Mouse (Mus musculus) erythroid progenitor cell, adult 5-6 weeks (primary cell): ENCODE results near the gene Gucd1. TPM values are rescaled to one million over a fixed set of nuclear protein-coding genes. Genes with fewer than 3 reads are reported as not detected.
"Not testable (repeated sequence)": the region's sequence is repeated elsewhere in the genome, so short reads cannot be mapped to it uniquely, and the experiment has no call there.

Source experiments
- ATAC-seq: replicated peaks from 2 replicates; pipeline ENCODE4 v1.8.0; 2016; ENCODE audit warnings: moderate number of reproducible peaks, mild to moderate bottlenecking, moderate TSS enrichment, inconsistent platforms; ENCODE audit not compliant: poor library complexity, low FRiP score, severe bottlenecking
- total RNA-seq, 2 experiments: library from RNA; stranded (forward) in 1 of 2; stranded (reverse) in 1 of 2; fragments of 150-400 nt in 1 of 2; fragments of 186-747, 209-891 nt in 1 of 2; gene quantifications; 2 replicates each; pipeline versions ENCODE4 v1.2.3 to v1.2.4; 2015 to 2017; ENCODE audit warnings: low replicate concordance in 2 of 2

The Gucd1 gene
- total RNA-seq, 2 experiments from 2014 or later, result 89.7 to 90.9 TPM

GRCm38 (mm10) chr10:75482271-75482670 is 35.5 kb downstream of the Gucd1 start:
- no peak for ATAC-seq

GRCm38 (mm10) chr10:75481703-75482102 is 36.1 kb downstream of the Gucd1 start:
- ATAC-seq, result no peak

GRCm38 (mm10) chr10:75479955-75480354 is 37.8 kb downstream of the Gucd1 start:
- ATAC-seq, result no peak

- no peak for ATAC-seq
Measured at GRCm38 (mm10) chr10:75477034-75477433, 40.7 kb downstream of the Gucd1 start.

- ATAC-seq, result not testable (repeated sequence)
Measured at GRCm38 (mm10) chr10:75475139-75475850, 42.5 kb downstream of the Gucd1 start.

- ATAC-seq, result no peak
Measured at GRCm38 (mm10) chr10:75474571-75474970, 43.2 kb downstream of the Gucd1 start.

GRCm38 (mm10) chr10:75473411-75473810 is 44.4 kb downstream of the Gucd1 start:
- no peak for ATAC-seq

- no peak for ATAC-seq
Measured at GRCm38 (mm10) chr10:75465781-75466550, 51.8 kb downstream of the Gucd1 start.

- ATAC-seq, result no peak
Measured at GRCm38 (mm10) chr10:75462728-75463127, 55.0 kb downstream of the Gucd1 start.

- ATAC-seq, result no peak
Measured at GRCm38 (mm10) chr10:75458329-75458728, 59.4 kb downstream of the Gucd1 start.

GRCm38 (mm10) chr10:75457852-75458251 is 59.9 kb downstream of the Gucd1 start:
- no peak for ATAC-seq

GRCm38 (mm10) chr10:75456061-75456831 is 61.5 kb downstream of the Gucd1 start:
- ATAC-seq, result not testable (repeated sequence)

- ATAC-seq, result no peak
Measured at GRCm38 (mm10) chr10:75451036-75451786, 66.6 kb downstream of the Gucd1 start.

GRCm38 (mm10) chr10:75450331-75450730 is 67.4 kb downstream of the Gucd1 start:
- no peak for ATAC-seq

GRCm38 (mm10) chr10:75448806-75449420 is 68.9 kb downstream of the Gucd1 start:
- ATAC-seq, result no peak

- no peak for ATAC-seq
Measured at GRCm38 (mm10) chr10:75447489-75447888, 70.3 kb downstream of the Gucd1 start.

GRCm38 (mm10) chr10:75446501-75447083 is 71.2 kb downstream of the Gucd1 start:
- no peak for ATAC-seq

- no peak for ATAC-seq
Measured at GRCm38 (mm10) chr10:75445030-75445429, 72.7 kb downstream of the Gucd1 start.
